Mouse (Mus musculus) liver, adult 2 months (tissue): ENCODE measurements around the gene Dpm3. TPM values are rescaled to one million over a fixed set of nuclear protein-coding genes. Genes with fewer than 3 reads are reported as not detected.
A peak's percentile ranks its signal among the peaks of the same experiment; 100 is the strongest.

Source experiments
- DNase-seq: peaks from one replicate; pipeline ENCODE4 v3.0.0-alpha.2; 2011; ENCODE audit warnings: low read depth, low spot score; ENCODE audit errors: extremely low read depth
- H3K27ac ChIP-seq: fragments of 200-500 bp; replicated peaks from 2 replicates; pipeline ENCODE4 v1.5.1; 2012; ENCODE audit warnings: low read depth, mild to moderate bottlenecking, control low read depth, inconsistent platforms, low read length; ENCODE audit not compliant: insufficient read depth
- H3K27me3 ChIP-seq: fragments of 200-500 bp; 2 replicates; pipeline ENCODE4 v1.6.1; 2012; ENCODE audit warnings: mild to moderate bottlenecking, moderate library complexity, low read length, inconsistent platforms; ENCODE audit not compliant: control insufficient read depth, insufficient read depth
- H3K36me3 ChIP-seq: fragments of 200-500 bp; 2 replicates; pipeline ENCODE4 v1.6.1; 2012; ENCODE audit warnings: low read length, inconsistent platforms; ENCODE audit not compliant: control insufficient read depth, insufficient read depth
- H3K4me1 ChIP-seq: fragments of 200-500 bp; 2 replicates; pipeline ENCODE4 v1.6.1; 2011; ENCODE audit warnings: low read length; ENCODE audit not compliant: control insufficient read depth, insufficient read depth
- H3K4me3 ChIP-seq: fragments of 200-500 bp; 2 replicates; pipeline ENCODE4 v1.5.1; 2011; ENCODE audit warnings: low read depth, mild to moderate bottlenecking, control low read depth, low read length, moderate library complexity; ENCODE audit not compliant: insufficient read depth
- H3K79me2 ChIP-seq: fragments of 200-500 bp; 2 replicates; pipeline ENCODE4 v1.6.1; 2012; ENCODE audit warnings: inconsistent platforms, mild to moderate bottlenecking, low read length, moderate library complexity; ENCODE audit not compliant: control insufficient read depth, insufficient read depth
- H3K9ac ChIP-seq: fragments of 200-500 bp; 2 replicates; pipeline ENCODE4 v1.6.1; 2012; ENCODE audit warnings: low read depth, mild to moderate bottlenecking, control low read depth, inconsistent platforms, low read length
- CTCF ChIP-seq: fragments of 200-500 bp; IDR thresholded peaks from 2 replicates; pipeline ENCODE4 v1.5.1; 2011; ENCODE audit warnings: low read depth, low read length, control low read depth
- POLR2A ChIP-seq: fragments of 200-500 bp; IDR thresholded peaks from 2 replicates; pipeline ENCODE4 v1.6.1; 2011; ENCODE audit warnings: low read length, control low read depth; ENCODE audit not compliant: insufficient read depth; ENCODE audit errors: extremely low read depth
- WGBS: fragments of 180-500 bp; shearing (Covaris S2); methylation state at CpG from one replicate; pipeline ENCODE4 v1.1.7; 2018; 5-methylcytosine and 5-hydroxymethylcytosine counted together
- polyA plus RNA-seq: library from polyadenylated mRNA; depleted of rRNA; stranded (reverse); fragments of >200 nt; gene quantifications from 2 replicates; pipeline ENCODE4 v1.2.3, GENCODE M21; 2012
- total RNA-seq: library from RNA; depleted of rRNA; stranded (reverse); fragments of >200 nt; gene quantifications from 2 replicates; pipeline ENCODE4 v1.2.3, GENCODE M21; 2014

Dpm3 gene
- total and polyA plus RNA-seq, 2 experiments = 102 to 245 TPM

DNA sequence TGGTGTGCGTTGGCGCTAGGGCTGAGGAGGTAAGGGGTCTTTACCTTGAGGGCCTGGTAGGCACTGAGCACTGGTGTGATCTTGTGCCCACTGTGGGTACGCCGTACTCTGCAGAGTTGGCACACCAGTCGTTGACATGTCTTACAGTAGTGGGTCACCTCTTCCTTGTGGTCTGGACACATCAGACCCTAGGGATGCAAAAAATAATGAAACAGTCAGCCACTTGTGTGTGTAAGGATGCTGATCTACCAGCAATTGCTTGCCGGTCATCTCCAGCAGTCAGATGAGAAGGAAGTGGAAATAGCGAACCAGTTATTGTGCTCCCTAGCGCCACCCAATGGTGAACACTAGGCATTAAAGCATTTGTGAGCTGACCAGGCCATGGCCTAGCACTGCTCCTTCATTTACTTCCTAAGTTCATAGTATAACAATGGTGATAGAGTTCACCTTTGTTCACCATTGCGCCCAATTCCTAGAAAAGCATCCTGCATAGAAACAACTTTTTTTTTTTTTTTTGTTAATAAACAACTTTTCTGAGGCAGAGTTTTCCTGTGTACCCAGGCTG, 16.7 kb upstream of the Dpm3 start:
- no peaks in the 10 kb centered on the region for H3K27me3 ChIP-seq
- WGBS = 62% methylated on average over 9 of the region's 9 CpGs

DNA sequence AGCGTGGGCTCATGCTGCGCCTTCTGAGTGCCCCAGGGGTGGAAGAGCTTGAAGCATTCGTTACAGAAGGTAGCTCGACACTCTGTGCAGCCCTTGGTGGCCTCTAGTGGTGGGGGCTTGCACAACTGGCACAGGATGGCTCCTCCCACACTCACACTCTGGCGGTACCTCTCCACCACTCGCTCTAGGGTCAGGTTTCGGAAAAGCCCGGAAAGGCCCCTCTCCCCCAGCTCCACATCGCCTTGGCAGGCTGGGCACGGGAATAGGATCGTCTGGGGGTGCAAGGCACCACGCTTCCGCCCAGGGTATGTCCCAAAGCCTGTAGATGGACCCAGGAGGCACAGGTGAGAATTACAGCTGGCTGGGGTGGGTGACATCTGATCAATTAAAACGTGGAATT, 15.5 kb upstream of the Dpm3 start:
- H3K27me3 ChIP-seq = no peaks in the 10 kb centered on the region
- H3K27ac ChIP-seq = no peak overlapping the region
- no peak for DNase-seq
- no peak overlapping the region for H3K4me3 ChIP-seq
- H3K36me3 ChIP-seq = no peaks in the 10 kb centered on the region
- no peaks in the 10 kb centered on the region for H3K79me2 ChIP-seq
- no peak overlapping the region for H3K9ac ChIP-seq
- WGBS = 43% methylated on average over 14 of the region's 14 CpGs
- no peak for TF ChIP-seq POLR2A
- 0 out of 2 replicates have a peak, but pooled peaks have one; percentile 16 for TF ChIP-seq CTCF
- peaks cover 12% of the 10 kb centered on the region; the same call in 1 of the 2 replicates for H3K4me1 ChIP-seq

More for the DNA sequence above, 16.7 kb upstream of the Dpm3 start:
- H3K4me1 ChIP-seq = peaks cover 10% of the 10 kb centered on the region; the same call in 1 of the 2 replicates
- no peaks in the 10 kb centered on the region for H3K79me2 ChIP-seq
- no peak for TF ChIP-seq POLR2A
- TF ChIP-seq CTCF = peak; percentile 58; the same call in 1 of the 2 replicates
- no peak overlapping the region for H3K27ac ChIP-seq
- H3K9ac ChIP-seq = no peak overlapping the region
- peak; percentile 59 for DNase-seq
- H3K36me3 ChIP-seq = no peaks in the 10 kb centered on the region
- H3K4me3 ChIP-seq = no peak overlapping the region

DNA sequence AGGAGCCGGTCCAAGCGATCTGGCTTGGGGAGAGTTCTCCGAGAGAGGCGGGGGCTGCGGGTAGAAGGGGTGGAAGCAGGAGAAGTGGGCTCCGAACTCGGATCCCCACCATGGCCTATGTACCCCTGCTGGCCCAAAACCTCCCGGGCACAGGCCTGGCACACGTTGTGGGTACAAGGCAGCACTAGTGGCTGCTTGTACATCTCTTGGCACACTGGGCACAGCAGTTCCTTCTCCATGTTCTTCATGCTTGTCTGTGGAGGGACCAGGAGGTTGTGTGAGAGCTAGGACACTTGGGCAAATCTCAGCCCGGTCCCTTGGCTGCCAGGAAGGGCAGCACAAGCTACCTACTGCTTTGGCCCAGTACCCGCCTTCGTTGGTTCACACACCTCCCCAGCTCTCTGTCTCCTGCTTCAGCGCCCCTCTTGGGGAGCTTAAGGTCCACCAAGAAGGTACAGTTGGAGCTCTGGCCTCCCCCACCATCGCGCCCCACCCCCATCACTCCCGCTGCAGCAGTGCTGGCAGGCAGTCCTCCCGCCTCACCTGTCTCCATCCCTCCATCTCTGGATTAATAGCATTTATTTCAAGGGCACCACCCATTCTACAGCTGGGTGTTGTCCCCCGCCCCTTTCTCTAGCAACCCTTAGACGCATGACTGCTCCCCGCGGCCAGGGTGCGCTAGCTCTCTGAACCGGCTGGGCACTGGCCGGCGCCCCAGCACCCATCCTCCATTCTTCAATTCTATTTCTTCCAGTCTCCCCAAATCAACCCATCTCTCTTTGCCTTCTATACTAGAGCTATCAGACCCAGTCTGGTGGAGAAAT, 14.8 kb upstream of the Dpm3 start:
- no peaks in the 10 kb centered on the region for H3K27me3 ChIP-seq
- TF ChIP-seq POLR2A (no peak), CTCF (0 out of 2 replicates have a peak, but pooled peaks have one; percentile 27)
- H3K9ac ChIP-seq = no peak overlapping the region
- H3K4me1 ChIP-seq = peaks cover 12% of the 10 kb centered on the region; the same call in 1 of the 2 replicates
- H3K4me3 ChIP-seq = no peak overlapping the region
- H3K27ac ChIP-seq = no peak overlapping the region
- no peaks in the 10 kb centered on the region for H3K79me2 ChIP-seq
- no peak for DNase-seq
- H3K36me3 ChIP-seq = no peaks in the 10 kb centered on the region
- WGBS = 36% methylated on average over 25 of the region's 25 CpGs

DNA sequence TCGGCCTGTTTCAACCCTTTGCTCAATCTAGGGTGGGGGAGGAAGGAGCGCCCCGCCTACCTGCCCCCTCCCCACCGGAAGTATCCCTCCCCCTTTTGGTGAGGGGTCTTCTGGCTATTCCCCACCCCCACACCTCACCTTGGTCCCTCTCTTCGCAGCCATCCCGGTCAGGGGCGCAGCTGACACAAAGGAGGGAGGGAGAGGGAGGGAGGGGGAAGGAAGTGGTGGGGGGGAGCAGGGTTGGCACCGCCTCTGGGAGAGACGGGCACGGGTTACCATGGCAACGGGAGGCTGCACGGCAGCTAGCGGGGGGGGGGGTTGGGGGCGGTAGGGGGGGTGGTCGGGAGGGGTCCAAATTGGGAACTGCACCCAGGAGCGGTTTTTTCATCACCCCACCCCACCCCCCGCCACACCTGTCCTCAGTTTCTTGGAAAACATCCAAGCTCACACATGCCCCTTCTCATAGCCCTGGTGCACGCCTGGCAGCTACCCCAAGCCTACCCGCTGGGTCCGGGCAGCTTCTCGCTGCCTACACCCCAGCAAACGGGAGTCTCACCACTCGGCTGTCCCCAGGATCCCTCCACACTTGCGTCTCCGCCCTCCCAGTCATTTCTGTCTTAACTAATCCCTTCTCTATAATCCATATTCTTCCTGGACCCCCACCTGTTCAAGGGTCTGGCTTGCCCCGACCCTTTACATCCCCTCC, 14.0 kb upstream of the Dpm3 start:
- Histone ChIP-seq H3K9ac (no peak overlapping the region), H3K27ac (no peak overlapping the region), H3K79me2 (no peaks in the 10 kb centered on the region), H3K36me3 (no peaks in the 10 kb centered on the region), H3K27me3 (no peaks in the 10 kb centered on the region), H3K4me1 (peaks cover 12% of the 10 kb centered on the region; the same call in 1 of the 2 replicates), H3K4me3 (0 out of 2 replicates have a peak overlapping the region, but pooled peaks have one; percentile 15)
- TF ChIP-seq POLR2A (no peak), CTCF (no peak)
- WGBS = 5% methylated on average over 19 of the region's 26 CpGs
- DNase-seq = no peak

DNA sequence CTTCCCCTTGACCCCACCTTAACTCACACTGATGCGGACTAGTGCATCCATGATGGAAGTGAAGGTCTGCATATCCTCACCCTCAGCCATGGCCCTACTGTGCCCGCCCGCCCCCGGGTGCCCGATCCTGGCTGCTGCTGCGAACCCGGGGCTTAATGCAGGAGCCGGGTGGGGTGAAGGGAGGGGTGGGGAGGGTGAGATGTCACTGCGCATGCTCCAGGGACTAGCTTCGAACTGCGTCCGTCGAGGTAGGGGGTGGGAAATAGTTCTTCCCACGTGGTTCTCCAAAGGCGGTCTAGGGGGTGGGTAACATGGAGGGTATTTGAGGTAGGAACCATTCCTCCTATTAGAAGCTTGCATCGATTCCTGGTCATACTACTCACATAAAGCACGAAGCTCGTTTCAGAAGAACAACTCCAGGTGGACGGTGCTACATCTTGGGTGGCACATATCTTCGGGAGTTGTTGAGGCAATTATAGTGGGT, 13.4 kb upstream of the Dpm3 start, which contains the start of gene Krtcap2:
Krtcap2 (plus strand) TSS at position 279 of the 484 bp plus-strand sequence.
- Histone ChIP-seq H3K36me3 (no peaks in the 10 kb centered on the region), H3K79me2 (no peaks in the 10 kb centered on the region), H3K9ac (peak within 1 kb of the TSS; percentile 82), H3K4me3 (peak within 1 kb of the TSS; percentile 74), H3K27ac (peak within 1 kb of the TSS; percentile 75), H3K27me3 (no peaks in the 10 kb centered on the region), H3K4me1 (peaks cover 15% of the 10 kb centered on the region)
- 6% methylated on average over 20 of the region's 20 CpGs for WGBS
- TF ChIP-seq POLR2A (no peak), CTCF (no peak)
- no peak for DNase-seq
